Mouse (Mus musculus): ENCODE data around the gene Zc3h12a. TPM values are rescaled to one million over a fixed set of nuclear protein-coding genes. Genes with fewer than 3 reads are reported as not detected.
A peak's percentile ranks its signal among the peaks of the same experiment; 100 is the strongest.

Gene Zc3h12a
- polyA plus RNA-seq, 1 experiment from 2014 or later = 0.90 TPM

DNA sequence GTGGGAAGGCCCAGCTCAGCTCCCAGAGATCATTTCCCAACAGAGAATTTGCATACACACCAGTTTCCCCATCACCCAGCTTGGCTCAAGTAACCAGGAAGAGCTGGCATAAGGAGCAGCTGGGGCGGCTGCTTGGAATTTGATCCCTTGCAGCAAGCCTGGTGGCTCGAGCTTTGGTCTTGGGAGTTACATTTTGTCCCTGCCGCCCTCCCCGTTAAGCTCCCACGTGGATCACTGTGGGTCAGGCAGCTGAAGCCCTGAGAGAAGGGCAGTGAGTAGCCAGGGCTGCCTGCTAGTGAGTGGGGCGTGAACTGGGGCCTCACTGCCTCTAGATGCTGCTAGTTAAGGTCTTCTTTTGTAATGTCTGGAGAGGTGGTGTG lies 11.9 kb downstream of the Zc3h12a start:
- H3K4me1 ChIP-seq (ENCODE audit: control insufficient read depth, insufficient read depth, low read length) = peaks cover 5% of the 10 kb centered on the region; the same call in 1 of the 2 replicates
- no peak overlapping the region for H3K4me2 ChIP-seq (ENCODE audit: low read depth)
- ATAC-seq (ENCODE audit: insufficient read depth, low FRiP score, low TSS enrichment) (no peak), DNase-seq (ENCODE audit: low spot score) (no peak)
- no peak overlapping the region for H3K27ac ChIP-seq (ENCODE audit: low read depth, low read length)
- H3K9me3 ChIP-seq (ENCODE audit: control insufficient read depth, low read length) = no peaks in the 10 kb centered on the region
- no peaks in the 10 kb centered on the region for H3K36me3 ChIP-seq (ENCODE audit: control insufficient read depth, insufficient read depth, low read length)
- H3K27me3 ChIP-seq (ENCODE audit: control insufficient read depth, insufficient read depth, low read length) = no peaks in the 10 kb centered on the region
- no peak overlapping the region for H3K4me3 ChIP-seq (ENCODE audit: low read depth, low read length)
- H3K9ac ChIP-seq (ENCODE audit: low read length) = no peak overlapping the region
- 44% methylated on average over 6 of the region's 6 CpGs for WGBS

DNA sequence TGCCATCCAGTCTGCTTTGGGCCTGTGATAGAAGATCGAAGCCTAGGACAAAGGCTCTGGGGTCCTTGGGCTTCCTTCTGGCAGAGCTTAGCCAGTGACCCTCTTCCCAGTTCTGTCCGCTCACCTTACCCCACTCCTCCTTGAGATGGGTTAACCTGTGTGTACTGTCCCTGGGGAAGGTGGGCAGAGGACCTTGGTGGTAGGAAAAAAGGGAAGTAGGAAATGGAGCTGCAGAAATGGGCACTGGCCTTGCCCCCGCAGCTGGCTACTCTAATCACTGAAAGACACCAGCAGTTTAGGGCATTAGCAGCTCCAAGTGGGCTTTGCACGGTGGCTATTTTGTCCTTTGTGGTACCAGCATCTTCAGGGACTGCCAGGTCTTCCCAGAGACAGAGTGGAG lies 12.6 kb downstream of the Zc3h12a start:
- H3K27me3 ChIP-seq (ENCODE audit: control insufficient read depth, insufficient read depth, low read length) = no peaks in the 10 kb centered on the region
- H3K4me1 ChIP-seq (ENCODE audit: control insufficient read depth, insufficient read depth, low read length) = peaks cover 5% of the 10 kb centered on the region; the same call in 1 of the 2 replicates
- no peaks in the 10 kb centered on the region for H3K9me3 ChIP-seq (ENCODE audit: control insufficient read depth, low read length)
- ATAC-seq (ENCODE audit: insufficient read depth, low FRiP score, low TSS enrichment) (no peak), DNase-seq (ENCODE audit: low spot score) (no peak)
- H3K4me3 ChIP-seq (ENCODE audit: low read depth, low read length) = no peak overlapping the region
- no peaks in the 10 kb centered on the region for H3K36me3 ChIP-seq (ENCODE audit: control insufficient read depth, insufficient read depth, low read length)
- H3K27ac ChIP-seq (ENCODE audit: low read depth, low read length) = no peak overlapping the region
- no peak overlapping the region for H3K4me2 ChIP-seq (ENCODE audit: low read depth)
- WGBS = 78% methylated on average over 4 of the region's 4 CpGs
- 0 out of 2 replicates have a peak overlapping the region, but pooled peaks have one; percentile 5 for H3K9ac ChIP-seq (ENCODE audit: low read length)

DNA sequence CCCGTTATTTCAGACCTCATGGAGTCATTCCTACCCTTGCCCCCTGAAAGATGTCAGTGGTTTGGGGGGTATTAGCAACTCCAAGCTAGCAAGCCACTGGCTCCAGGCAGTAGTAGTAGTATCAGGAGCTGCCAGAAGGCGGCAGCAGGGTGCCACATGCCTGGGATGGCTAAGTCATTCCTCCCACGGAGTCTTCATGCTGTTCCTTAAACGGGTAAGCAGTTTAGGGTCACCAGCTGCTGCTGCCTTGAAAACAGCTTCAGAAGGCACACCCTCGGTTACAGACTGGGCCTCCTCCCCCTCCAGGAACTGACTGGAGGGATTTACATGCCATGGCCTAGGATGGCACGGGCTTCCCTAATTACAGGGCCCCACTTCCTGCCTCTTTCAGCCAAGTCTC lies 13.0 kb downstream of the Zc3h12a start:
- 7% methylated on average over 6 of the region's 6 CpGs for WGBS
- peak; percentile 38; the same call in 1 of the 2 replicates for ATAC-seq (ENCODE audit: insufficient read depth, low FRiP score, low TSS enrichment)

DNA sequence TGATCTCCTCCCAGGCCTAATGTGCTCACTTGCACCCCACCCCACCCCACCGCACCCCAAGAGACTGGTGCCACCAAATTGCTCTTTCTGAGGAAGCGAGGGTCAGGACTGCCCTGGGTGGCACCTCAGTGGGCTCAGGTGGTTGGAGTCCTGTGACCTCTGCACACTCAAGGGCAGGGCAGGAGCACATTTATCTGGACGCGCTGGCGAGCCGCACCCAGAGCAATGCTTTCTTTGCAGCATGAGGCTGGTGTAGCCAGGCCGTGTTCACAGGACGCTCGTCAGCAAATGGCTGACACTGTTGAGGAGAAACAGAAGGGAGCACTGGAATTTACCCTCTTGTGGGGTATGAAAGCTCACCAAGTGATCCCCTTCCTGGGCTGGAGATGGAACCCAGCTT lies 22.3 kb downstream of the Zc3h12a start:
- 92% methylated on average over 9 of the region's 9 CpGs for WGBS
- DNase-seq (ENCODE audit: low spot score) (no peak), ATAC-seq (ENCODE audit: insufficient read depth, low FRiP score, low TSS enrichment) (no peak)
- Histone ChIP-seq H3K4me1 (ENCODE audit: control insufficient read depth, insufficient read depth, low read length) (no peaks in the 10 kb centered on the region), H3K36me3 (ENCODE audit: control insufficient read depth, insufficient read depth, low read length) (peaks cover 6% of the 10 kb centered on the region), H3K9me3 (ENCODE audit: control insufficient read depth, low read length) (no peaks in the 10 kb centered on the region), H3K27me3 (ENCODE audit: control insufficient read depth, insufficient read depth, low read length) (no peaks in the 10 kb centered on the region), H3K4me3 (ENCODE audit: low read depth, low read length) (no peak overlapping the region), H3K9ac (ENCODE audit: low read length) (no peak overlapping the region), H3K4me2 (ENCODE audit: low read depth) (no peak overlapping the region), H3K27ac (ENCODE audit: low read depth, low read length) (no peak overlapping the region)

More for the DNA sequence above, 13.0 kb downstream of the Zc3h12a start:
- H3K27ac ChIP-seq (ENCODE audit: low read depth, low read length) = no peak overlapping the region
- DNase-seq (ENCODE audit: low spot score) = peak; percentile 82
- H3K36me3 ChIP-seq (ENCODE audit: control insufficient read depth, insufficient read depth, low read length) = no peaks in the 10 kb centered on the region
- no peaks in the 10 kb centered on the region for H3K27me3 ChIP-seq (ENCODE audit: control insufficient read depth, insufficient read depth, low read length)
- no peak overlapping the region for H3K9ac ChIP-seq (ENCODE audit: low read length)
- no peak overlapping the region for H3K4me3 ChIP-seq (ENCODE audit: low read depth, low read length)
- no peak overlapping the region for H3K4me2 ChIP-seq (ENCODE audit: low read depth)
- no peaks in the 10 kb centered on the region for H3K9me3 ChIP-seq (ENCODE audit: control insufficient read depth, low read length)
- H3K4me1 ChIP-seq (ENCODE audit: control insufficient read depth, insufficient read depth, low read length) = peaks cover 5% of the 10 kb centered on the region; the same call in 1 of the 2 replicates

DNA sequence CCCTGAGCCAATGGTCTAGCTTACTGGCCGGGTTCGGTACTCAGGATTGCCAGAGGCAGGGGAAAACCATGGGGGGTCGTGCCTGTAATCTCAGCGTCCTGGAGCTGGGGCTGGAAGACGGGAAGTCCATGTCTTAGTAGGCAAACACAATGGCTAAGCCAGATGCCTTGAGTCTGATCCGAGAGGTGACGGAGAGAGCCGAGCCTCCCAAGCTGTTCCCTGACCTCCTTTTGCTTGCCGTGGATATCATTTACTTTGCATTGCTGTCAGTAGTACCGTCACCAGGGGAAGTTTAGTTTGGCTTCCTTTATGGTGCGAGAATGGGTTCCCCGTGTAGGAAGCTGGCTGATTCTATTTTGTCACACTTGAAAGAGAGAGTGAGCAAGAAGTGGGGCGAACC lies 26.3 kb downstream of the Zc3h12a start:
- ATAC-seq (ENCODE audit: insufficient read depth, low FRiP score, low TSS enrichment) (no peak), DNase-seq (ENCODE audit: low spot score) (no peak)
- H3K9me3 ChIP-seq (ENCODE audit: control insufficient read depth, low read length) = no peaks in the 10 kb centered on the region
- H3K9ac ChIP-seq (ENCODE audit: low read length) = no peak overlapping the region
- no peak overlapping the region for H3K4me2 ChIP-seq (ENCODE audit: low read depth)
- no peak overlapping the region for H3K4me3 ChIP-seq (ENCODE audit: low read depth, low read length)
- no peak overlapping the region for H3K27ac ChIP-seq (ENCODE audit: low read depth, low read length)
- peaks cover 4% of the 10 kb centered on the region for H3K36me3 ChIP-seq (ENCODE audit: control insufficient read depth, insufficient read depth, low read length)
- no peaks in the 10 kb centered on the region for H3K4me1 ChIP-seq (ENCODE audit: control insufficient read depth, insufficient read depth, low read length)
- WGBS = 78% methylated on average over 13 of the region's 13 CpGs
- H3K27me3 ChIP-seq (ENCODE audit: control insufficient read depth, insufficient read depth, low read length) = no peaks in the 10 kb centered on the region

DNA sequence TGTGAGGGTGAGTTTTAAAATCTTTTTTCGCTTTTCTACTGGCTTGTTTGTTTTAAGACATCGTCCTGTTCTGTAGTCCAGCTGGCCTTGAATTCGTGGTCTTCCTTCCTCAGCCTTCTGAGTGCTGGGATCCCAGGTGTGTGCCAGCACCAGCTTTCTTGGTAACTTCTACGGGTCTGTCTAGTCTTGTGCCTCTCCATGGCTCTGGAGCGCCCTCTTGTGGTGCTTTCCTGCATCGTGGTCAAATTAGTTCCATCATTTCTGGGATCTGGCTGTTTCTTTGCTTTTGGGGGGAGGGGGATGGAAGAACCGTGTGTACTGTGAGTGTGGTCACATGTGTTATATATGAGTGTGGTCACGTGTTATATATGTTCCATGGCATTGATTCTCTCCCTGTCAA lies 28.2 kb downstream of the Zc3h12a start:
- Histone ChIP-seq H3K27ac (ENCODE audit: low read depth, low read length) (no peak overlapping the region), H3K27me3 (ENCODE audit: control insufficient read depth, insufficient read depth, low read length) (no peaks in the 10 kb centered on the region), H3K9me3 (ENCODE audit: control insufficient read depth, low read length) (no peaks in the 10 kb centered on the region), H3K4me2 (ENCODE audit: low read depth) (no peak overlapping the region), H3K4me1 (ENCODE audit: control insufficient read depth, insufficient read depth, low read length) (no peaks in the 10 kb centered on the region), H3K9ac (ENCODE audit: low read length) (no peak overlapping the region), H3K36me3 (ENCODE audit: control insufficient read depth, insufficient read depth, low read length) (peaks cover 3% of the 10 kb centered on the region; the same call in 1 of the 2 replicates), H3K4me3 (ENCODE audit: low read depth, low read length) (no peak overlapping the region)
- WGBS = 9% methylated on average over 8 of the region's 8 CpGs
- DNase-seq (ENCODE audit: low spot score) (peak; percentile 85), ATAC-seq (ENCODE audit: insufficient read depth, low FRiP score, low TSS enrichment) (no peak)

DNA sequence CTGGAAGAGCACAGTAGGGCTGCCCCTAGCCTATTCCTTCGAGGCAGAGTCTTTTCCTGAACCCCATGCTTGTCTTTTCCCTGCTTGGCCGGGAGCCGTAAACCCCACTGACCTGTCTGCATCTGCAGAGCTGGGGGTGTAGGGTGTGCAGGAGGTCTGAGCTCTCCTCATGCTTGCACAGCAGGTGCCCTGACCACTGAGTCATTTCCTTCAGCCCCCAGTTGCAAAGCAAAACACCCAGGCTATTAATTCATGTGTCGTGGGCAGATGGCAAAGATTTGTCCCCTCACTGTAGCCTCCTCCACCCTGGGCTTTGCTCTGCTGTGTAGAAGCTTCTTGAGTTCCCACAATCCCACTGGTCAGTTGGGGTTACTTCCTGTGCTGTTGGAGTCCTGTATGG lies 30.2 kb downstream of the Zc3h12a start:
- H3K9ac ChIP-seq (ENCODE audit: low read length) = no peak overlapping the region
- no peak overlapping the region for H3K4me3 ChIP-seq (ENCODE audit: low read depth, low read length)
- no peak overlapping the region for H3K27ac ChIP-seq (ENCODE audit: low read depth, low read length)
- ATAC-seq (ENCODE audit: insufficient read depth, low FRiP score, low TSS enrichment) (no peak), DNase-seq (ENCODE audit: low spot score) (no peak)
- H3K9me3 ChIP-seq (ENCODE audit: control insufficient read depth, low read length) = no peaks in the 10 kb centered on the region
- no peaks in the 10 kb centered on the region for H3K27me3 ChIP-seq (ENCODE audit: control insufficient read depth, insufficient read depth, low read length)
- H3K4me1 ChIP-seq (ENCODE audit: control insufficient read depth, insufficient read depth, low read length) = no peaks in the 10 kb centered on the region
- H3K36me3 ChIP-seq (ENCODE audit: control insufficient read depth, insufficient read depth, low read length) = no peaks in the 10 kb centered on the region
- H3K4me2 ChIP-seq (ENCODE audit: low read depth) = no peak overlapping the region
- 77% methylated on average over 4 of the region's 4 CpGs for WGBS

DNA sequence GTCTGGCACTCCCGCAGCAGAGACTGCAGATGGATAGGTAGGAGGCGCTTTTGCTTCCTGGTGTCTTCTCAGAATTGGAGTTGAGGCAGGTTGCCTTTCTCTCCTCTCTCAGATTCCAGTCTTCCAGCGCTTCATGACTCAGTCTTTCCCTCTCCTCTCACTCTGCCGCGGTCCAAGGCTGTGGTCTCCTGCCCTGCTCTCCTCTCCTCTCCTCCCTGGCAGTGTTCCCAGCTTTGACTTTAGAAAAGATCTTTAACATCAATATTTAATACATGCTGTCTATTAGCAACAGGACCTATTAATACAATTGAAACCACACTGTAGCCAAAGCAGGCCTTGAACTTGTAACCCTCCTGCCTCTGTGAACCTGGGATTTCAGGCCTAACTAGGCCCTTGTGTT lies 31.6 kb downstream of the Zc3h12a start:
- H3K4me3 ChIP-seq (ENCODE audit: low read depth, low read length) = no peak overlapping the region
- no peaks in the 10 kb centered on the region for H3K9me3 ChIP-seq (ENCODE audit: control insufficient read depth, low read length)
- no peaks in the 10 kb centered on the region for H3K27me3 ChIP-seq (ENCODE audit: control insufficient read depth, insufficient read depth, low read length)
- no peak for DNase-seq (ENCODE audit: low spot score)
- no peak for ATAC-seq (ENCODE audit: insufficient read depth, low FRiP score, low TSS enrichment)
- H3K9ac ChIP-seq (ENCODE audit: low read length) = no peak overlapping the region
- H3K4me2 ChIP-seq (ENCODE audit: low read depth) = no peak overlapping the region
- no peaks in the 10 kb centered on the region; the same call in 1 of the 2 replicates for H3K36me3 ChIP-seq (ENCODE audit: control insufficient read depth, insufficient read depth, low read length)
- no peaks in the 10 kb centered on the region for H3K4me1 ChIP-seq (ENCODE audit: control insufficient read depth, insufficient read depth, low read length)
- no peak overlapping the region for H3K27ac ChIP-seq (ENCODE audit: low read depth, low read length)
- whole genome bisulfite sequencing = 93% methylated on average over 5 of the region's 5 CpGs

DNA sequence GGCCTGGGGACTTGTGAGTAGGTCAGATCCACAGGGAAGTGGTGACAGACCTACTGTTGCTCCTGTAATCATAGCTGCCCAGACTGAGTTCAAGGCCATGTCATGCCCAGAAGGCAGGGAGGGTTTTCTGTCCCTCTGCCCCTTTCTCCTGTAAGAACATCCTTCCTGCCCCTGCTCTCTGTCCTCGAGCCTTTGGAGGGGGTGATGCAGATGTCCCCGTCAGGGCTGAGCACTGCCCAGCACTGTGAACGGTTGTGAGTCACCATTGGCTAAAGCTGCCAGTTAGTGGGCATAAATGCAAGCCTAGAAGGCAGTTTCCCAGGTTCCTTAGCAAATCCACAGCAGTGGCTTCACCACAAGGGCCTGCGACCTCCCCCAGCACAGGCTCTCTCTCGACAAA lies 34.6 kb downstream of the Zc3h12a start:
- H3K27me3 ChIP-seq (ENCODE audit: control insufficient read depth, insufficient read depth, low read length) = no peaks in the 10 kb centered on the region
- H3K9ac ChIP-seq (ENCODE audit: low read length) = no peak overlapping the region
- no peaks in the 10 kb centered on the region for H3K9me3 ChIP-seq (ENCODE audit: control insufficient read depth, low read length)
- no peaks in the 10 kb centered on the region for H3K4me1 ChIP-seq (ENCODE audit: control insufficient read depth, insufficient read depth, low read length)
- no peak overlapping the region for H3K4me2 ChIP-seq (ENCODE audit: low read depth)
- no peak overlapping the region for H3K4me3 ChIP-seq (ENCODE audit: low read depth, low read length)
- no peak for DNase-seq (ENCODE audit: low spot score)
- 95% methylated on average over 5 of the region's 5 CpGs for WGBS
- no peak for ATAC-seq (ENCODE audit: insufficient read depth, low FRiP score, low TSS enrichment)
- H3K36me3 ChIP-seq (ENCODE audit: control insufficient read depth, insufficient read depth, low read length) = peaks cover 2% of the 10 kb centered on the region
- no peak overlapping the region for H3K27ac ChIP-seq (ENCODE audit: low read depth, low read length)

All from neural tube, embryonic 11.5 days (tissue).